Mouse (Mus musculus) ES-E14 (cell line): ENCODE results near the gene Nmnat1.

ENCODE experiments used
- ZC3H11A ChIP-seq: IDR thresholded peaks from 2 replicates; pipeline ENCODE4 v1.6.1; 2012; ENCODE audit warnings: low read depth, mild to moderate bottlenecking, inconsistent platforms, low read length, borderline replicate concordance
- ZNF384 ChIP-seq: IDR thresholded peaks from 2 replicates; pipeline ENCODE4 v1.6.1; 2012; ENCODE audit warnings: low read depth, low read length, inconsistent platforms

DNA sequence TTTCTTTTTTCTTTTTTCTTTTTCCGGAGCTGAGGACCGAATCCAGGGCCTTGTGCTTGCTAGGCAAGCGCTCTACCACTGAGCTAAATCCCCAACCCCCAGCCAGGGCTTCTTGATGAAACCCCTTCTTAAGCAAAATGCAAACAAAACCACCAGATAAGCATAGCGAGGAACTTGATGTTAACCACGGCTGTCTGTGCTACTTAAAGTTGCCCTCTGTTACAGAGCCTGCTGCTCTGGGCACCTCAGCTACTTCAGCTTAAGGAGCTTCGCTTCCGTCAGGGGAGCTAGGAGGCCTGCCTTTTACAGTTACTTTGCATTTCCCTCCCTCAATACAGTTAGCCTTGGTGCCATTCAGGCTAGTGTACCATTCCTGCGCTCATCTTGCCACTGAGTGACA, 13.9 kb upstream of the Nmnat1 start:
- TF ChIP-seq ZNF384 (no peak), ZC3H11A (no peak)
